Mouse (Mus musculus): ENCODE measurements around the gene Ptges3l. TPM values are rescaled to one million over a fixed set of nuclear protein-coding genes. Genes with fewer than 3 reads are reported as not detected.

The Ptges3l gene
- polyA plus RNA-seq (2012; fragmentation: generic; extraction: Trizol): 10 to 100 TPM in 1 of 2 experiments, 1 to 10 TPM in 1; 8.2 to 25.9 TPM

DNA sequence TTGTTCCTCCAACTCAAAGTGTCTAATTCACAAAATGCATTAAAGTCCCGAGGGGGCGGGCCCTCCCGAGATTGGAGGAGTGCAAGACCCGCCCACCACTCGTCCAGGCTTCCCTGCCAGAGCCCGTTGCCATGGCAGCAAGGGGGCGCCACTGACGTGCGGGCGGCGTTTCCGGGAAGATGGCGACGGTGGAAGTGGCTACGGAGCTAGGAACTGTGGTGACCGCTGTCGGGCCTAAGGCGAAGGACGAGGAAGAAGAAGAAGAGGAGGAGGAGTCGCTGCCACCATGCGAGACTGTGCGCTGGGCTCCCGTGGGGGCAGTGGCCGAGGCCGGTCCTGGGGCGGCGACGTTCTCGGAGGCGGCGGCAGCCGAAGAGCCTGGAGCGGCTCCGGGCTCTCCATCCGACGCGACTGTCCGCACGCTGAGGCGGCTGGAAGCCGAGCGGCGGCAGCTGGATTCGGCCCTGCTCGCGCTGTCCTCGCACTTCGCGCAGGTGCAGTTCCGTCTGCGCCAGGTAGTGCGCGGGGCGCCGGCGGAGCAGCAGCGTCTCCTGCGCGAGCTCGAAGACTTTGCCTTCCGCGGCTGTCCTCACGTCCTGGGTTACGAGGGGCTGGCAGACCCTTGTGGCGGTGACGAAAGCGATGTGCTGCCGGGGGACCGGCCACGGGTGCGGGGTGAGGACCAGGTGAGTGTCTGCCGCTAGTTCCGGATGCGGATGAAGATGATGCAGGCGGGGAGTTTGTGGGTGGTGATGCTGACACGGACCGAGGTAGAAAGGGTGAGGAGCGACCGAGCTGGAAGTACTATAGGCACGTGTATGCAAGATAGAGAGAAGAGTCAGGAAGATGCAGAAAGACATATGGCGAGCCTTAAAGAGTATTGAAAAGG lies at the start of gene Ptges3l, which contains the start of gene Rundc1:
Gene Ptges3l (minus strand): TSS at position 409 of the 889 bp plus-strand sequence.
Gene Rundc1 (plus strand): TSS at position 161 of the 889 bp plus-strand sequence.

DNA sequence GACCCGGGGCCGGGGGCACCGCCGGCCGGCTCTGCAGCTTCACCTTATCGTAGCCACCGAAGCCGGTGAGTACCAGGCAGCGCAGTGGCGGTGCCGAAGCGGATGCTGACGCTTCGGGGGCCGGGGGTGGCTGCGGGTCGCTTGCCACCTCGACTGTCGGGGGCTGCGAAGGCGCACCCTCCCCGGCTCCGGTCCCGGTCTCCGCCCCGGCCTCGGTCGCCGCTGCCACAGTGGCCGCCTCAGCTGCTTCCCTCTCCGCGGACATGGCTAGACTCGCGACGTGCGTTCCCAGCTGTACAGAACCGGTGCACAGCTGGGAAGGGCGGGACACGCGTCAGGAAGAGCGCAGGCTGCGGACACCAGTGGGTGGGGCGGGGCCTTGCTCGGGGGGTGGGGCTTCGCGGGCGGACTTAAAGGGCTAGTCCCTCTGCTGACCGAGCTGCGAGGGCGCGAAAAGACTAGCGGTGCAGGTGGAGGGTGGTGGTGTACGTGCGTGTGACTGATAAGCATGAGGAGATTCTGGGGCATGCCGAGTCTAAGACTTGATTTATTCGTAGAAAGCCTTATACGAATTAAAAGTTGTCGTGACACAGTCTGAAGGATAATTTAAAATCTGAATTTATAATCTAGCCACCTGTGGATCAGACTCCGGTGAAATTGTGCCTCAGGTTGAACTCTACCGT lies 40.9 kb upstream of the Ptges3l start, which contains the start of gene Vat1:
Gene Vat1 (minus strand): TSS at position 362 of the 683 bp plus-strand sequence.

DNA sequence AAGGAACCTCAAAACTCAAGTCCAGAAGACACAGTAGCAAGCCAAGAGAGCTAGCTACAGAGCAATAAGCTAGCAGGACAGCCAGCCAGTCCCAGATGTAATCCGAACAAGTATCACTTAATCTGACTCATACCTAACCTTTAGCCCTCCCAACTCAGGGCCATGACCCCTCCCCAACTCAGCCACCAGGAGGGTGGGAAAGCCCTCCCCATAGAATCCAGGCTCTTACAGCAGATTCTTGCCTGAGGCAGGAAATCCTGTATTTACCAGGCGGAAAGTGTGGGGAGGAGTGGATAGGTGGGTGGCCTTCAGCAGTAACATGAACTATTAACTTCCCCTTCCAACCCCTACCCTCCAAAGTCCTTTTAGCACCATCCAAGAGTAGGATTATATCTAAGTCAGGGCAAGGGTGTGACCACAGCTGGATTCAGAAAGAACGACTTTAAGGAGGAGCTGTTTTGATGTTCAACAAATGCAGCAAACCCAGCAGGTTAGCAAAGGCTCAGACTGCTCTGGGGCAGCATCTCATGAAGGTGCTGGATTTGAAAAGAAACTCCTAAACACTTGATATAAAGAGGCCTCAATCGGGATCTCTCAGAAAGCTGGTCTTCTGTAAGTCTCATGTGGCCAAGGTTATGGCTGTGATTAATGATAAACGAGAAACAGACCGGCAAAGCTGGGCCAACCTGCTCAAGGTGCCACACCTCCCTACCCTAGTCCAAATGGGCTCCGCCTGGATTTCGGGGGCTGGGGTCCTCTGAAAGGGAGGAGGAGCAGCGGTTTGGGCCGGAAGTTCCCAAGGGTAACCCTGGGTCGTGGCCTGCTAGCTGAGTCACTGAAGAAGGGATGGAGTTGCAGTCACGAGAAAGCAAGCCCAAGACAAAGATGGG lies 39.3 kb upstream of the Ptges3l start, which contains the start of gene Rnd2:
Gene Rnd2 (plus strand): TSS at position 789 of the 890 bp plus-strand sequence.

DNA sequence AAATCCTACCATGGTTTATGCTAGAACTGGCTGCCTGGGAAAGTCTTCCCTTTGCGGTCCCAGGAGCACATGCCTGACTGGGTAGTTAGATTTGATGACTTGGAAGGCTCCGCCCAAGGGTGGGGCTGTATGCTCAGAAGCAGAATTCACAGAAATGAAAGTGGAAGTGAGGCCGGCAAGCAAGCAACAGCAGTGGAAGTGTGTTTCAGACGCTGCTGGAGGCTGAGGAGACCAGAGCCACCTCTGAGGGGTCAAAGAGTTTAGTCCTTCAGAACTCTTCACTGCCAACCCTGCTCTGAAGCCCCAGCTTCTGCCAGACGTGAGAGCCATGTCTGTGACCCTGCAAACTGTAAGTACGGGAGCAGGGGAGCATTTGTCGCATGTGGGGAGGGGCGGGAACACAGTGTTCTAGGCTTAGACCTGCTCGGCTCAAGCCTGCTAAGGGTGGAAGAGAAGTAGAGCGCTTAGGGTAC lies 23.2 kb upstream of the Ptges3l start, which contains the start of gene Ifi35:
Gene Ifi35 (plus strand): TSS at position 134 of the 473 bp plus-strand sequence.

GRCm38 (mm10) chr11:101442127-101442693 lies 17.1 kb upstream of the Ptges3l start, which contains the start of gene Rpl27:
Gene Rpl27 (plus strand): TSS chr11:101442298.

DNA sequence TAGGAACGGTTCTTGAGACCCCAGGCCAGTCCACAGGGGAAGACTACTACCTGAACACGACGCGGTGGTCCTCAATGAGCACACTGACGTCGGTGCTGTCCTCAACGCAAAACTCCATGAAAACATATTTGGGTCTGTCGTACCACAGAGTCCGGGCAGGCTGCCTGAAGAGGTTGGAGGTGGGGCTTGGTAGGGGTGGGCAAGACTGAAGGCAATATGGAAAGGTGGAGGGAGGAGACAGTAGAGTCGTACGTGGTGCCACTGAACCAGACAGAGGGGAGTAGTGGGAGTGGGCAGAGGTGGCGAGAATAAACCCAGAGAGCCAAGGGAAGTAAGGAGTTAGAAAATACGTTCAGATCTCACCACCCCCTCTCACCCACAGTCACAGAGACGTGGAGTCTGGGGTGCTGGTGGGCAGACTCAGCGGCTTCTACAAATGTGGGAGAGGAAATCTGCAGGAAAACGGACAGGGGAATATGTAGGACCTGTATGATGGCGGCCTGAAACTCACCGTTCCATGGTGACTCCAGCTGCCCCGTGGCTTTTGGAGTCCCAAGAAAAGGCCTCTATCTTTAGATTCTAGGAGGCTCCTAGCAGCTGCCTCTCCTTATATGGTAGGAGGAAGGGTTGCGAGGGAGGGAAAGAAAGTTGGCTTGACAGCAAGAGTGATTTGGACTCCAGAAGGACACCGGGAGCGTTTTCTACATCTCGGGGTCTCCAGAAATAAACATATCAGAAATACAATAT lies 855 bp downstream of the Ptges3l start, which contains the start of gene Gm27029:
Gene Gm27029 (minus strand): TSS at position 692 of the 747 bp plus-strand sequence.

DNA sequence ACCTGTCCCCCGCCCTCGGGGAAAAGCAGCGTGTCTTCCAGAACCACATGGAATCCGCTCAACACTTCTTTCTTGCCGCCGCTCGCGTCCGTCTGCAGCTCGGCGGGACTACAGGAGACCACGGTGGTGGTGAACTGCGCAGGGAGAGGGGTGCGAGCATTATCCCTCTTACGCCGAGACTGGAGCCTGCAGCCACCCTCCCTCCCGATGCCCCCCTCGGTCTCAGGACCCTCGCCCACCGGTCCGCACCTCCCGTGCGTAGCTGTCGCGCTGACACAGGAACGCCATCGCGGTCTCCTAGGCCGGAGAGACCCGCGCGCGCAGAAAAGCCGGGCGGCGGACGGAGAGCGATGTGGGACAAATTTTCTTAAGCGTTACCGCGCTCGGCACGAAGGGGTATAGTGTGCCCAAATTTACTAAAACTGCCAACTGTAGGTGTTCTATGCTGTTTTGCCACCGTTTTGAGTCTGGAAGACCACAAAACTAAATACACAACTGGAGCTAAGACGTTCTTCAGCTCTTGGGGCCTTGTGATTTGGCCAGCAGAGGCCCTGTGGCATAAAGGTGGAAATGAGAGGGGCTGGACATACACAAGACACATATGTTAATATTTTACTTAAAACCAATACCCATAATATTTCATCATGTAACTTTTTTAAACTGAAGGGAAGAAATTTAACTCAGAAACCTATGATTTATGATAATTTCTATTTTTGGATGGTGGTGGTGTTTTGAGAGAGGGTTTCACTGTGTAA lies 7.9 kb downstream of the Ptges3l start, which contains the start of gene Aarsd1:
Gene Aarsd1 (minus strand): TSS at position 515 of the 755 bp plus-strand sequence.

Other genes starting within 250 kb of the Ptges3l start
- gene Ccr10, start 249.9 kb downstream of the Ptges3l start, polyA plus RNA-seq (2012; fragmentation: generic; extraction: Trizol): 1 to 10 TPM in 1 of 2 experiments, under 1 TPM in 1; 0.15 to 1.9 TPM
- 10 to 100 TPM in 1 of 2 experiments, 1 to 10 TPM in 1; 2.5 to 59.5 TPM for gene Ezh1, start 198.9 kb downstream of the Ptges3l start, polyA plus RNA-seq (2012; fragmentation: generic; extraction: Trizol)
- gene Ramp2, start 179.3 kb downstream of the Ptges3l start, polyA plus RNA-seq (2012; fragmentation: generic; extraction: Trizol): 10 to 100 TPM in 1 of 2 experiments, under 1 TPM in 1; 0.06 to 11.4 TPM
- 100 to 1,000 TPM; 160 to 255 TPM for gene Vps25, start 171.6 kb downstream of the Ptges3l start, polyA plus RNA-seq (2012; fragmentation: generic; extraction: Trizol)
- 10 to 100 TPM in 1 of 2 experiments, under 1 TPM in 1; 0.75 to 15.8 TPM for gene Wnk4, start 164.8 kb downstream of the Ptges3l start, polyA plus RNA-seq (2012; fragmentation: generic; extraction: Trizol)
- under 1 TPM in 1 of 2 experiments, not detected in 1; 0.31 TPM for gene Cntd1, start 146.3 kb downstream of the Ptges3l start, polyA plus RNA-seq (2012; fragmentation: generic; extraction: Trizol)
- gene Coa3, start 146.2 kb downstream of the Ptges3l start, polyA plus RNA-seq (2012; fragmentation: generic; extraction: Trizol): 100 to 1,000 TPM; 129 to 135 TPM
- gene Becn1, start 123.0 kb downstream of the Ptges3l start, polyA plus RNA-seq (2012; fragmentation: generic; extraction: Trizol): 100 to 1,000 TPM in 1 of 2 experiments, 10 to 100 TPM in 1; 26.7 to 146 TPM
- gene Psme3, start 109.1 kb downstream of the Ptges3l start, polyA plus RNA-seq (2012; fragmentation: generic; extraction: Trizol): 10 to 100 TPM; 40.8 to 46.7 TPM
- gene Aoc2, start 100.3 kb downstream of the Ptges3l start, polyA plus RNA-seq (2012; fragmentation: generic; extraction: Trizol): 1 to 10 TPM in 1 of 2 experiments, under 1 TPM in 1; 0.28 to 2.7 TPM
- 10 to 100 TPM in 1 of 2 experiments, under 1 TPM in 1; 0.39 to 37.3 TPM for gene Aoc3, start 94.7 kb downstream of the Ptges3l start, polyA plus RNA-seq (2012; fragmentation: generic; extraction: Trizol)
- not detected for gene G6pc, start 57.8 kb downstream of the Ptges3l start, polyA plus RNA-seq (2012; fragmentation: generic; extraction: Trizol)
- gene Aarsd1, start 7.7 kb downstream of the Ptges3l start, polyA plus RNA-seq (2012; fragmentation: generic; extraction: Trizol): 100 to 1,000 TPM in 1 of 2 experiments, 10 to 100 TPM in 1; 55.6 to 118 TPM
- gene Gm27029, start 537 bp downstream of the Ptges3l start, polyA plus RNA-seq (2012; fragmentation: generic; extraction: Trizol): 10 to 100 TPM in 1 of 2 experiments, 1 to 10 TPM in 1; 6.0 to 10.4 TPM
- 10 to 100 TPM in 1 of 2 experiments, 1 to 10 TPM in 1; 7.1 to 24.8 TPM for gene Rundc1, start 248 bp downstream of the Ptges3l start, polyA plus RNA-seq (2012; fragmentation: generic; extraction: Trizol)
- gene Rpl27, start 17.0 kb upstream of the Ptges3l start, polyA plus RNA-seq (2012; fragmentation: generic; extraction: Trizol): 1,000 to 10,000 TPM; 3,424 to 4,212 TPM
- 10 to 100 TPM; 38.1 to 78.1 TPM for gene Ifi35, start 23.1 kb upstream of the Ptges3l start, polyA plus RNA-seq (2012; fragmentation: generic; extraction: Trizol)
- gene Rnd2, start 39.7 kb upstream of the Ptges3l start, polyA plus RNA-seq (2012; fragmentation: generic; extraction: Trizol): 10 to 100 TPM; 41.4 to 62.3 TPM
- 100 to 1,000 TPM; 270 to 433 TPM for gene Vat1, start 40.9 kb upstream of the Ptges3l start, polyA plus RNA-seq (2012; fragmentation: generic; extraction: Trizol)
- 1 to 10 TPM in 1 of 2 experiments, under 1 TPM in 1; 0.53 to 2.7 TPM for gene Brca1, start 126.6 kb upstream of the Ptges3l start, polyA plus RNA-seq (2012; fragmentation: generic; extraction: Trizol)
- 10 to 100 TPM in 1 of 2 experiments, 1 to 10 TPM in 1; 3.3 to 49.8 TPM for gene Nbr1, start 126.8 kb upstream of the Ptges3l start, polyA plus RNA-seq (2012; fragmentation: generic; extraction: Trizol)
- 10 to 100 TPM in 1 of 2 experiments, 1 to 10 TPM in 1; 4.5 to 21.6 TPM for gene Tmem106a, start 156.9 kb upstream of the Ptges3l start, polyA plus RNA-seq (2012; fragmentation: generic; extraction: Trizol)
- gene Gm11634, start 173.9 kb upstream of the Ptges3l start, polyA plus RNA-seq (2012; fragmentation: generic; extraction: Trizol): not detected
- gene Rdm1, start 201.9 kb upstream of the Ptges3l start, polyA plus RNA-seq (2012; fragmentation: generic; extraction: Trizol): 10 to 100 TPM; 25.2 to 58.0 TPM
- gene Arl4d, start 240.2 kb upstream of the Ptges3l start, polyA plus RNA-seq (2012; fragmentation: generic; extraction: Trizol): 1 to 10 TPM; 1.4 to 1.5 TPM

Data from C3H10T1/2 (cell line).